Mouse (Mus musculus) kidney, adult 2 months (tissue): ENCODE measurements around the gene C2cd5.

ENCODE experiments used
- CTCF ChIP-seq: fragments of 200-500 bp; conservative IDR thresholded peaks from 2 replicates; pipeline ENCODE4 v1.5.1; 2011; ENCODE audit warnings: low read depth, mild to moderate bottlenecking, control low read depth, low read length, moderate library complexity, mixed read lengths; ENCODE audit not compliant: insufficient read depth, insufficient read length
- POLR2A ChIP-seq: fragments of 200-500 bp; IDR thresholded peaks from one replicate; pipeline ENCODE4 v1.6.1; 2011; ENCODE audit warnings: low read depth, low read length, control low read depth

GRCm38 (mm10) chr6:143085898-143086297 lies 14.0 kb downstream of the C2cd5 start:
- TF ChIP-seq CTCF (no peak), POLR2A (no peak)
